Mouse (Mus musculus): Measurements from ENCODE around the gene Ipmk. TPM values are rescaled to one million over a fixed set of nuclear protein-coding genes. Genes with fewer than 3 reads are reported as not detected.
"Not testable (repeated sequence)": the region's sequence is repeated elsewhere in the genome, so short reads cannot be mapped to it uniquely, and the experiment has no call there.

Ipmk gene
- total RNA-seq, 2 experiments from 2014 or later, result 38.3 to 39.9 TPM

- no peak for DNase-seq (ENCODE audit: extremely low spot score in 1 of 2, low spot score in 1 of 2)
Measured at GRCm38 (mm10) chr10:71368128-71368940, 20.8 kb downstream of the Ipmk start.

GRCm38 (mm10) chr10:71369466-71369865 is 21.9 kb downstream of the Ipmk start:
- DNase-seq (ENCODE audit: extremely low spot score in 1 of 2, low spot score in 1 of 2), result no peak

GRCm38 (mm10) chr10:71371881-71372280 is 24.3 kb downstream of the Ipmk start:
- no peak for DNase-seq (ENCODE audit: extremely low spot score in 1 of 2, low spot score in 1 of 2)

- DNase-seq (ENCODE audit: extremely low spot score in 1 of 2, low spot score in 1 of 2), result no peak
Measured at GRCm38 (mm10) chr10:71373706-71374105, 26.1 kb downstream of the Ipmk start.

- DNase-seq (ENCODE audit: extremely low spot score in 1 of 2, low spot score in 1 of 2), result no peak
Measured at GRCm38 (mm10) chr10:71376014-71376413, 28.5 kb downstream of the Ipmk start.

GRCm38 (mm10) chr10:71380406-71380805 is 32.8 kb downstream of the Ipmk start:
- DNase-seq (ENCODE audit: extremely low spot score in 1 of 2, low spot score in 1 of 2), result no peak

GRCm38 (mm10) chr10:71381471-71382033 is 34.0 kb downstream of the Ipmk start:
- DNase-seq (ENCODE audit: extremely low spot score in 1 of 2, low spot score in 1 of 2), result no peak

- no peak for DNase-seq (ENCODE audit: extremely low spot score in 1 of 2, low spot score in 1 of 2)
Measured at GRCm38 (mm10) chr10:71382109-71382508, 34.5 kb downstream of the Ipmk start.

- DNase-seq (ENCODE audit: extremely low spot score in 1 of 2, low spot score in 1 of 2), result no peak
Measured at GRCm38 (mm10) chr10:71382858-71383551, 35.4 kb downstream of the Ipmk start.

- DNase-seq (ENCODE audit: extremely low spot score in 1 of 2, low spot score in 1 of 2), result not testable (repeated sequence)
Measured at GRCm38 (mm10) chr10:71383552-71383924, 36.0 kb downstream of the Ipmk start.

- DNase-seq (ENCODE audit: extremely low spot score in 1 of 2, low spot score in 1 of 2), result no peak
Measured at GRCm38 (mm10) chr10:71384159-71385044, 36.8 kb downstream of the Ipmk start.

GRCm38 (mm10) chr10:71389311-71389710 is 41.7 kb downstream of the Ipmk start:
- DNase-seq (ENCODE audit: extremely low spot score in 1 of 2, low spot score in 1 of 2), result no peak

- no peak for DNase-seq (ENCODE audit: extremely low spot score in 1 of 2, low spot score in 1 of 2)
Measured at GRCm38 (mm10) chr10:71398383-71399145, 51.0 kb downstream of the Ipmk start.

GRCm38 (mm10) chr10:71399399-71399798 is 51.8 kb downstream of the Ipmk start:
- DNase-seq (ENCODE audit: extremely low spot score in 1 of 2, low spot score in 1 of 2), result no peak

GRCm38 (mm10) chr10:71399987-71400386 is 52.4 kb downstream of the Ipmk start:
- DNase-seq (ENCODE audit: extremely low spot score in 1 of 2, low spot score in 1 of 2), result no peak

GRCm38 (mm10) chr10:71400818-71401646 is 53.5 kb downstream of the Ipmk start:
- no peak for DNase-seq (ENCODE audit: extremely low spot score in 1 of 2, low spot score in 1 of 2)

GRCm38 (mm10) chr10:71403638-71404037 is 56.1 kb downstream of the Ipmk start:
- DNase-seq (ENCODE audit: extremely low spot score in 1 of 2, low spot score in 1 of 2), result no peak

- DNase-seq (ENCODE audit: extremely low spot score in 1 of 2, low spot score in 1 of 2), result no peak
Measured at GRCm38 (mm10) chr10:71405523-71406217, 58.1 kb downstream of the Ipmk start.

All from layer of hippocampus, postnatal 25 days (tissue).